Mouse (Mus musculus) brain, adult 2 months (tissue): ENCODE data around the gene Unc93a.
"Not testable (repeated sequence)": the region's sequence is repeated elsewhere in the genome, so short reads cannot be mapped to it uniquely, and the experiment has no call there.

Experiments used
- DNase-seq: peaks from one replicate; pipeline ENCODE4 v3.0.0; 2011; ENCODE audit warnings: low read depth, low spot score

The Unc93a gene

DNA sequence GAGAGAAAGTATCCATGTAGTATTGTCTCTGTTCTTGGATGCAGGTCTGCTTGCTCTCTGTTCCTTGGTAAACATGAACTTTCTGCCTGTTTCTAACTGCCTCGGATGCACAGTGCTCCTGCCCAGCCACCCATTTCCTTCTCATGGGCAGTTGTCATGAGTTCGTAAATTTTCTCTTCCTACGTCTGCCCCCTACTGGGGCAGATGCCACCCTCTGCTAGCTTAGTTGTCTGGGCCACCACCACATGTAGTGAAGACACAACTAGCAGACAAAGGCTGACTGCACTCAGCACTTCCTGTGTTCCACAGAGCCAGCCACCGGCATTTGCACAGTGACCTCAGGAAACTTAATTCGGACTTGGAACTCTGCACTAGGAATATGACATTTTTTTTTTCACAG, 62.4 kb downstream of the Unc93a start:
- DNase-seq = not testable (repeated sequence)

DNA sequence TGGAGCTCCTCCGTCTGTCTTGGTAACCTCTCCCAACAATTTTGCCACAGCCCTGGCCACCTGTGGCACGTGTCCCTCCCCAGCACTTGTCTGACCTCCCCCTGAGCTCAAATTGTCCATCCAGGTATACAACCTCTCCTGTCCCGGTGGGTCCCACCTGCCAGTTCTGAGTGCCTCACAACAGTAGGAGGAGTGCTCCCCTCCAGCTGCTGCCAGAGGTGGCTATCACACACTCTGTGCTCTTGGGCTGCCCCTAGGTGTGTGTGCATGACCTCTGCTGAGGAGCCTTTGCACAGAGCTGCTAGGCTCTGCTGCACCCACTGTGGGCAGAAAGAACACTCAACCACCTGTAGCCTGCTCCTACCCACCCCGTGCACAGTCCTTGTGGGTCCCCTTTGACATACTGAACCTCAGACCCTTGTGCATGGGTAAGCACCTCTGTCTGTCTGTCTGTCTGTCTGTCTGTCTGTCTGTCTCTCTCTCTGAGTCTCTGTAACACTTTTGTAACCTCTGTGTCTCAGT, 63.7 kb downstream of the Unc93a start:
- DNase-seq = not testable (repeated sequence)

DNA sequence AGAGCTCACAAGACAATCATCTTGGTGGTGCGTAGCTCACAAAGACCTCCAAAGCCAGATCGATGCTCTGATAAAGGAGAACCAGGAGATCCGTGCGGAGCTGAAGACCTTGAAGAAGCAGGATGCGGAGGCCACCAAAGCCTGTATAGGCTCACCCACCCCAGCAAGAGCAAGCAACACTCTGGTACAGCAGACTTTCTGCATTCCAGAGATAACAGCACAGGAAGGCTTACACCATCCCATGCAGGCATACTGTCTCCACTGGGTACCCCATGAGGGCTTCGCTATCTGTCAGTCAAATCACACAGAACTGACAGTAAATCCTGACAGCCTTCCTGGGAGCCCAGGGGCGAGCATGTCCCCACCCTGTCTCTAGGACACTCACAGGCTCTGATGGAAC, 68.7 kb downstream of the Unc93a start:
- DNase-seq = not testable (repeated sequence)

DNA sequence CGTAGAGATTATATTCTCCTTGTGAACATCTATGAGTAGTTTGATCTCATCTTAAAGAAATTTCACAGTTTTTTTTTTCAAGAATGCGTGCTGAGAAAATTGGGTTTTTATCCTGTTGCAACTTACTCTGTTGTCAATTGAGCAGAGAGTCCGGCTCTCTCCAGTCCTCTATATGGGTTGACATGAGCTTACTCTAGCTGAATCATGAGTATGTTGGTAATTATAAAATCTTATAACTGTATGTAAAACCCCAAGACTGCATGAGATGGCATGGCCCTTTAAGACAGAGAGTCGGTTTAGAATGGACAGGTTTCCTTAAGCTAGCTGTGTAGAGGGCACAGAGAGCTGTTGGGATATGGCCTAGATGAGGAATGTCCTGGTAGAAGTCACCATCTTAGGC, 70.8 kb downstream of the Unc93a start, which contains the start of gene Tcp10b:
Gene Tcp10b, plus strand, starts transcription at position 301 of the 400 bp plus-strand sequence.
- not testable (repeated sequence) for DNase-seq
